Mouse (Mus musculus): ENCODE results near the gene Mbd6.
A peak's percentile ranks its signal among the peaks of the same experiment; 100 is the strongest.

DNA sequence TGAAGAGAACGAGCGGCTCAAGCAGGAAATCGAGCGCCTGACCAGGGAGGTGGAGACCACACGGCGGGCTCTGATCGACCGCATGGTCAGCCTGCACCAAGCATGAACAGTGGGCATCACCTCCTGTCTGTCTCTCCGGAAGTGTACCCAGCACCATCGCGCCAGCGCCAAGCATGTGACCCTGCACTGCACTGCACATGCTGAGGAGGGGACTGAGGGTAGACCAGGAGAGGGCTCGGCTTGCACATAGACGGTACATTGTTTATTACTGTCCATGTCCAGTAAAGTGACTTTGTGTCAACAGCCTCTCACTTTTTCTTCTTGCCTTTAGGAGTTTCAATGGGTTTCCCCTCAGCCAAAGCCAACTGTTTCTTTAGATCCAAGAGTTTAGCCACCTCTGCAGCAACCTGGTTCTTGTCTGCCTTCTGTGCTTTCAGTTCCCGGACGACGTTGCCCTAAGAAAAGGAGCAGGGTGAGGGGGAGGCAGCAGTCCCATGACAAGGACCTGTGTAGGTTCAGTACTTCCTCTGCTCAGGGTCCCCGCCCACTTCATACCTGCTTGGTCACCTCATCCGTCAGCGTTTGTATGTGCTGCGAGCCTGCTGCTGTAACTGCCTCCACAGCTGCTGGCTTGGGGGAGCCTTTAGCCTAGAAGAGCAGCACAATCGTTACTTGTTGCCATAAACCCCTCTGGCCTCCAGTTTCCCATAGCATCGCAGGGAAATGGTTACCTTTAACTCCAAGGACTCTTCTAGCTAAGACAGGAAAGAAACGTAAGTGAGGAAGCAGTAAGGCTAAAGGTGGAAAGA, 7.4 kb upstream of the Mbd6 start:
- TF ChIP-seq CTCF (IDR thresholded peaks at IDR 0.05; ENCODE audit: borderline replicate concordance, insufficient read depth, low read length) (no peak), POLR2A (IDR thresholded peaks at IDR 0.05; ENCODE audit: low read depth, low read length) (peak; percentile 35)

Measured in embryonic fibroblast, embryonic 13.5 days (primary cell).